ENCODE assay signal across 8 mouse cellular contexts in genomic region chr1:38393516-38393915, GRCm38 (mm10).
DNase-seq lines count a peak whose midpoint lies in the region; ATAC-seq lines count a peak whose summit lies in the region.

No protein-coding gene starts in this region.

- H3K27ac ChIP-seq in hindbrain, embryonic 12.5 days: 0 out of 2 replicates have a peak overlapping the region, but pooled peaks have one; percentile 40
- peak overlapping the region; percentile 18; the same call in 1 of the 2 replicates for H3K27ac ChIP-seq in midbrain, embryonic 16.5 days (ENCODE audit: low read length)
- H3K27ac ChIP-seq in kidney, embryonic 16.5 days (ENCODE audit: low read length): no peak overlapping the region

- H3K9me3 ChIP-seq in hindbrain, embryonic 12.5 days (replicated peaks): no peaks in the 10 kb centered on the region
- no peaks in the 10 kb centered on the region for H3K9me3 ChIP-seq in midbrain, embryonic 16.5 days (replicated peaks; ENCODE audit: control insufficient read depth, low read length, poor library complexity, severe bottlenecking)
- no peaks in the 10 kb centered on the region for H3K9me3 ChIP-seq in kidney, embryonic 16.5 days (ENCODE audit: low read length)

- H3K27me3 ChIP-seq in hindbrain, embryonic 12.5 days: no peaks in the 10 kb centered on the region
- H3K27me3 ChIP-seq in midbrain, embryonic 16.5 days (ENCODE audit: control insufficient read depth, insufficient read depth, low read depth, low read length): no peaks in the 10 kb centered on the region
- H3K27me3 ChIP-seq in kidney, embryonic 16.5 days (ENCODE audit: insufficient read depth, low read length): no peaks in the 10 kb centered on the region

- H3K4me2 ChIP-seq in hindbrain, embryonic 12.5 days (replicated peaks): no peak overlapping the region
- H3K4me2 ChIP-seq in midbrain, embryonic 16.5 days (ENCODE audit: low read length): no peak overlapping the region
- H3K4me2 ChIP-seq in kidney, embryonic 16.5 days (replicated peaks; ENCODE audit: low read depth, low read length): no peak overlapping the region

- DNase-seq in left cerebral cortex, adult 18-20 months (ENCODE audit: low spot score in 2 of 2): peak; percentile 23 to 36
- no peak for DNase-seq in left cerebral cortex, adult 11 months (ENCODE audit: low spot score)
- peak; percentile 55 for DNase-seq in embryo, embryonic 10.5 days (ENCODE audit: low spot score)
- no peak for DNase-seq in liver
- no peak for DNase-seq in kidney, postnatal 10 days

- no peak; the same call in 1 of the 2 replicates for ATAC-seq in hindbrain, embryonic 12.5 days (ENCODE audit: low FRiP score)
- peak; percentile 26; the same call in 1 of the 2 replicates for ATAC-seq in midbrain, embryonic 16.5 days
- no peak for ATAC-seq in kidney, embryonic 16.5 days (ENCODE audit: low FRiP score, low TSS enrichment)

- WGBS in hindbrain, embryonic 12.5 days: 26% methylated on average over 6 of the region's 6 CpGs
- WGBS in midbrain, embryonic 16.5 days: 14% methylated on average over 6 of the region's 6 CpGs
- 52% methylated on average over 6 of the region's 6 CpGs for WGBS in kidney, embryonic 16.5 days

- H3K4me3 ChIP-seq in hindbrain, embryonic 12.5 days: no peak overlapping the region
- H3K4me3 ChIP-seq in midbrain, embryonic 16.5 days (ENCODE audit: low read depth, low read length): no peak overlapping the region
- H3K4me3 ChIP-seq in kidney, embryonic 16.5 days (ENCODE audit: low read length): no peak overlapping the region

- H3K9ac ChIP-seq in hindbrain, embryonic 12.5 days: no peak overlapping the region
- no peak overlapping the region for H3K9ac ChIP-seq in midbrain, embryonic 16.5 days (ENCODE audit: low read depth, low read length)
- no peak overlapping the region for H3K9ac ChIP-seq in kidney, embryonic 16.5 days (replicated peaks; ENCODE audit: low read length)

- no peaks in the 10 kb centered on the region for H3K36me3 ChIP-seq in hindbrain, embryonic 12.5 days
- H3K36me3 ChIP-seq in midbrain, embryonic 16.5 days (ENCODE audit: control insufficient read depth, insufficient read depth, low read length): no peaks in the 10 kb centered on the region
- no peaks in the 10 kb centered on the region for H3K36me3 ChIP-seq in kidney, embryonic 16.5 days (ENCODE audit: insufficient read depth, low read length)

- H3K4me1 ChIP-seq in hindbrain, embryonic 12.5 days: peaks cover 66% of the 10 kb centered on the region
- H3K4me1 ChIP-seq in midbrain, embryonic 16.5 days (ENCODE audit: control insufficient read depth, insufficient read depth, low read length): peaks cover 35% of the 10 kb centered on the region
- H3K4me1 ChIP-seq in kidney, embryonic 16.5 days (ENCODE audit: insufficient read depth, low read length): peaks cover 21% of the 10 kb centered on the region; the same call in 1 of the 2 replicates

Comparison
In these comparisons a context has a peak if more than half of its experiments do, and no peak if none do; other contexts are left out.
1. DNase-seq: peak in left cerebral cortex, adult 18-20 months (2 of 2) and embryo, embryonic 10.5 days (single experiment); none in left cerebral cortex, adult 11 months (single experiment), liver (single experiment) and kidney, postnatal 10 days (single experiment).